Mouse (Mus musculus) kidney, postnatal 0 days (tissue): ENCODE data around the gene Il20ra. TPM values are rescaled to one million over a fixed set of nuclear protein-coding genes. Genes with fewer than 3 reads are reported as not detected.

Source experiments
- ATAC-seq: fragments of 200-750 bp; cut with Nextera tagmentation; replicated peaks from 2 replicates; pipeline ENCODE4 v1.8.0; 2017; ENCODE audit warnings: low read depth, moderate number of reproducible peaks, moderate TSS enrichment, moderate library complexity; ENCODE audit not compliant: low FRiP score
- DNase-seq: peaks from one replicate; pipeline ENCODE4 v3.0.0-alpha.2; 2016; ENCODE audit warnings: low spot score
- H3K27ac ChIP-seq: fragments of 300-500 bp; sonication (generic); 2 replicates; pipeline ENCODE4 v1.5.1; 2014; ENCODE audit warnings: mild to moderate bottlenecking
- H3K27me3 ChIP-seq: fragments of 300-500 bp; sonication (generic); 2 replicates; pipeline ENCODE4 v1.6.1; 2014; ENCODE audit warnings: low read length, mixed read lengths; ENCODE audit not compliant: insufficient read depth
- H3K36me3 ChIP-seq: fragments of 300-500 bp; sonication (generic); 2 replicates; pipeline ENCODE4 v1.6.1; 2014; ENCODE audit warnings: low read length, mixed read lengths; ENCODE audit not compliant: insufficient read depth
- H3K4me1 ChIP-seq: fragments of 300-500 bp; sonication (generic); replicated peaks from 2 replicates; pipeline ENCODE4 v1.6.1; 2014; ENCODE audit warnings: antibody characterized with exemption, low read length, mixed read lengths; ENCODE audit not compliant: insufficient read depth
- H3K4me2 ChIP-seq: fragments of 300-500 bp; sonication (generic); 2 replicates; pipeline ENCODE4 v1.6.1; 2014; ENCODE audit warnings: mild to moderate bottlenecking, low read length, moderate library complexity, mixed read lengths
- H3K4me3 ChIP-seq: fragments of 300-500 bp; sonication (generic); replicated peaks from 2 replicates; pipeline ENCODE4 v1.5.1; 2014; ENCODE audit warnings: low read depth, low read length
- H3K9ac ChIP-seq: fragments of 300-500 bp; sonication (generic); 2 replicates; pipeline ENCODE4 v1.6.1; 2014; ENCODE audit warnings: low read depth, low read length
- H3K9me3 ChIP-seq: fragments of 300-500 bp; sonication (generic); replicated peaks from 2 replicates; pipeline ENCODE4 v1.6.1; 2016; ENCODE audit warnings: low read length, inconsistent platforms, mixed read lengths
- CTCF ChIP-seq: IDR thresholded peaks from 2 replicates; pipeline ENCODE4 v1.5.1; 2016; ENCODE audit warnings: antibody characterized with exemption, low read depth, mild to moderate bottlenecking, moderate library complexity
- WGBS: fragments of 180-500 bp; shearing (Covaris S2); extraction: QIAGEN DNeasy Blood & Tissue Kit; methylation state at CpG from one replicate; pipeline ENCODE4 v1.1.7; 2014; 5-methylcytosine and 5-hydroxymethylcytosine counted together
- polyA plus RNA-seq: library from polyadenylated mRNA; unstranded; fragments of >200 nt; fragmentation: Nextera tagmentation; extraction: Ambion mirVana; gene quantifications from 2 replicates; pipeline ENCODE4 v1.2.1, GENCODE M21; 2015

Gene Il20ra
- polyA plus RNA-seq: 0.11 TPM in 1 of 2 replicates, not detected in the other

DNA sequence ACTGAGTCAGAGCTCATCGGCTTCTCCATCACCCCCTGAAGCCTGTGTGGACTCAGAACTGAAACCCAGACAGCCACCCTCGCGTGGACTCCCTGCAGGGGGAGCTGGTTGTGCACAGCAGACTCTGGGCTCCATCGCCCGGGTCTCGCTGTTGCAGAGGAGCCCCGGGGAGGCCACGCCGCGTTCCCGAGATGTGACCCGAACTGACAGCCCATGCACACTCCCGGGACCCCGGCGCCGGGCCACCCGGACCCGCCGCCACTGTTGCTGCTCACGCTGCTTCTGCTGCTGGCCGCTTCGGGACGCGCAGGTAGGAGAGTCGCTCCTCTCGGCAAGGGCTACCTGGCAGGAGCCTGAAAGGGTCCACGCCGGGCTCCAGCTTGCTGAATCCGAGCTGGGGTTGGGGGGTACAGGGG, at the start of gene Il20ra:
Gene Il20ra, plus strand, starts transcription at position 150 of the 416 bp plus-strand sequence.
- Histone ChIP-seq H3K9ac (peak within 1 kb of the TSS; percentile 29; the same call in 1 of the 2 replicates), H3K4me2 (peak within 1 kb of the TSS; percentile 81), H3K27ac (no peak within 1 kb of the TSS), H3K27me3 (no peaks in the 10 kb centered on the region), H3K9me3 (no peaks in the 10 kb centered on the region), H3K4me1 (no peaks in the 10 kb centered on the region), H3K36me3 (no peaks in the 10 kb centered on the region), H3K4me3 (peak within 1 kb of the TSS; percentile 36)
- DNase-seq: peak; percentile 37
- no peak for ATAC-seq
- peak; percentile 63 for TF ChIP-seq CTCF
- WGBS: under 1% methylated on average over 27 of the region's 29 CpGs

DNA sequence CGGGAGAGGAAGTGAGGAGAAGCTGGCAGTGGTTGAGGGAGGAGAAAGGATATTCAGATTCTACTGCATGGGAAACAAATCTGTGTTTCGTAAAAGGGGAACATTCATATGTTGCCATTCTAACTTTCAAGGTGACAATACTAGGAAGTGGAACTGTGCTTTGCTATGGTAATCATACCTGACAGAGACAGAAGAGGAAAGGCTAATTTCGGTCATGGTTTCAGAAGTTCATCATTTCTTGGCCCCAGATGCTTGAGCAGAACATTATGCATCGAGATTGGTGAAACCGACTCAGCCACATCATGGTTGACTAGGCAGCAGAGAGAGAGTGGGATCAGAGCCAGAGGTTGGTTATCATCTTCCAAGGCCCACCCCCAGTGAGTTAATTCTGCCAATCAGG, 43.4 kb upstream of the Il20ra start:
- 78% methylated on average over 5 of the region's 5 CpGs for WGBS
- Histone ChIP-seq H3K27ac (no peak overlapping the region), H3K27me3 (no peaks in the 10 kb centered on the region), H3K9me3 (no peaks in the 10 kb centered on the region), H3K36me3 (no peaks in the 10 kb centered on the region), H3K4me1 (no peaks in the 10 kb centered on the region), H3K9ac (no peak overlapping the region), H3K4me3 (no peak overlapping the region), H3K4me2 (no peak overlapping the region)
- no peak for ATAC-seq
- DNase-seq: no peak
- no peak for TF ChIP-seq CTCF

DNA sequence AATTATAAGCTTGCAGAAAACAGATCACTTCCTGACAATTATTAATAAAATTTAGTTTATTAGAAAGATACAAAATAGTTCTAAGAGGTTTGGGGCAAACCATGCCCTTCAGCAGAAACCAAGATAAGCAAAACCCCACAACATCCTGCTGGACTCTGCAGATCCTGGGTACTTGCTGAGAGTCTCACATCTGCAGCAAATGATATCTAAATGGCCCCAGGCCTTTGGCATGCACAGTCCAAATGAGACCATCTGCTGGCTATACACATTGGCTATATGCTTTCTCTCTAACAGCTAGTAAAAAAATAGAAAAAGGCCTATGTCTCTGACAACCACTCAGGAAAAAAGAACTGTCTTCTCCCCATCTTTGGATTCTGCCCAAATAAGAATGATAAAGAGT, 40.4 kb upstream of the Il20ra start:
- Histone ChIP-seq H3K27me3 (no peaks in the 10 kb centered on the region), H3K27ac (no peak overlapping the region), H3K4me2 (no peak overlapping the region), H3K9ac (no peak overlapping the region), H3K9me3 (no peaks in the 10 kb centered on the region), H3K4me3 (no peak overlapping the region), H3K4me1 (no peaks in the 10 kb centered on the region), H3K36me3 (no peaks in the 10 kb centered on the region)
- ATAC-seq (no peak), DNase-seq (no peak)
- no peak for TF ChIP-seq CTCF

DNA sequence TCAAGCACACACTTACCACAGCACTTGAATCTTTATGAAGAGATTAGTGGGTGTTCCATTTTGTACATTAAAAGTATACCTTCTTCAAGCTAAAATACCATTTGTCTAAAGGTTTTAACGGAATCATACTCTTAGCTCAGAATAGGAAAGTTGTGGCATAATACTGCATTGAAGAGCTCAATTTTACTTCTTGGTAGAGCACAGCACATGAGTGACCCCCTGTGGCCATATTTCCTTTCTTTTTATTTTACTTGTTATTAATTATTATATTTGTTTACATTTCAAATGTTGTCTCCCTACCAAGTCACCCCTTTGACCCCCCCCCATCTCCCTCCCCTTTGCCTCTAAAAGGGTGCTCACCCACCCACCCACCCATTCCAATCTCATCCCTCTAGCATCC, 39.2 kb upstream of the Il20ra start:
- no peak overlapping the region for H3K27ac ChIP-seq
- no peaks in the 10 kb centered on the region for H3K4me1 ChIP-seq
- 87% methylated on average over 1 of the region's 1 CpGs for WGBS
- DNase-seq (no peak), ATAC-seq (no peak)
- H3K36me3 ChIP-seq: no peaks in the 10 kb centered on the region
- no peaks in the 10 kb centered on the region for H3K9me3 ChIP-seq
- peak; percentile 48 for TF ChIP-seq CTCF
- no peak overlapping the region for H3K4me3 ChIP-seq
- H3K4me2 ChIP-seq: no peak overlapping the region
- H3K27me3 ChIP-seq: no peaks in the 10 kb centered on the region
- no peak overlapping the region for H3K9ac ChIP-seq

DNA sequence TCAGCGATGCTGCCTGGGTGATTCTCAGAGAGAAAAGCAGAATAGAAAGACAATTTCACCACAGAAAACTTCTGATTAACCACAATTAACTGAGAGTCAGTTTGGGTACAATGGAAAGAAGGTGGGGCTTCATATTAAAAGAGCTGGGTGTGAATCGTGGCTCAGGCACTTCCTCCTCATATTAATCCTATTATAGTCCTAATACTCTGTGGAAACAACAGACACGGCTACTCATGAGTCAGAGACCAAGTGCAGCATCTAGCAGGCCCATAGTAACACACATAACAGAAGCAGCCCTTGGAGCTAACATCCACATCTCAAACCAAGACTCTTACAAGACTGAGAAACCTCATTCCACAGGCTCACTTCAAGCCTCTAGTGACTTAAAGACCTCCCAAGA, 24.7 kb upstream of the Il20ra start:
- Histone ChIP-seq H3K9me3 (no peaks in the 10 kb centered on the region), H3K9ac (no peak overlapping the region), H3K36me3 (no peaks in the 10 kb centered on the region), H3K4me1 (no peaks in the 10 kb centered on the region), H3K27ac (no peak overlapping the region), H3K4me3 (no peak overlapping the region), H3K27me3 (no peaks in the 10 kb centered on the region), H3K4me2 (no peak overlapping the region)
- WGBS: 80% methylated on average over 3 of the region's 3 CpGs
- no peak for ATAC-seq
- no peak for TF ChIP-seq CTCF
- DNase-seq: no peak

DNA sequence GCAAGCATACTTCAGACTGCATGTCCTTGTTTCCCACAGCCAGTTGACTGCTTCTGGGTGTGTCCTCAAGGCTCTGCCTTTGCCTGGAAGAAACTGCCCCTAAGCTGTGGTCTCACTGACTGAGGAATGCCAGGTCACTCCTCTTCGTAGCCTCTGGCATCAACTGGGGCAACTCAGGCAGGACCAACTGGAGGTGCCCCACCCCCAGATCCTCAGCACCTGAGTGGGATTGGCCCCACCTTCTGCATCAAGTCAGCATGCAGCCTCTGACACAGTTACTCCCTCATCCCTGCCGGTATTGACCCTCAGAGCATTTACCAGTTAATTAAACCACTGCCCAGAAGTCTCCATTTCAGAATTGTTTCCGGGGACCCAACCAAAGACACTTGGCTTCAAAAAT, 21.1 kb upstream of the Il20ra start:
- Histone ChIP-seq H3K27ac (no peak overlapping the region), H3K4me2 (no peak overlapping the region), H3K4me1 (no peaks in the 10 kb centered on the region), H3K4me3 (no peak overlapping the region), H3K9ac (no peak overlapping the region), H3K27me3 (no peaks in the 10 kb centered on the region), H3K9me3 (no peaks in the 10 kb centered on the region), H3K36me3 (no peaks in the 10 kb centered on the region)
- DNase-seq (no peak), ATAC-seq (no peak)
- no peak for TF ChIP-seq CTCF
- 61% methylated on average over 3 of the region's 3 CpGs for WGBS

DNA sequence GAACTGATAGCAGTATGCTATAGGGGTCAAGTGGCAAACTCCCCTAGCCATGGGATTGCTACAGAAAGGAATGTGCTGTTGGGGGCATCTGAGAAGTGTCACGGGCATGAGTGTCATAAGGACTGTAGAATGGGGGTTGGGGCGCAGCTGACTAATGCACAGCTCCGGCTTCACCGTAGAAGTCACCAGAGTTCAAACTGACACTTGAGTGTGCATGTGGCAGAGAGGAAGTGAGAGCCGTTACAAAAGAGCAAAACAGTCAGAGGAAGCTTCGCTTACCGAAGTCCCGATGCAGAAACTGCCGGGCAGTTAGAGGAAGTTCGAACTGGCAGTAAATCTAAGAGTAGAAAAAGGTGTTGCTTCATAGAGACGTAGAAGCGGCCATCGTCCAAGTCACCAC, 20.6 kb upstream of the Il20ra start:
- H3K27ac ChIP-seq: no peak overlapping the region
- no peaks in the 10 kb centered on the region for H3K4me1 ChIP-seq
- 29% methylated on average over 13 of the region's 13 CpGs for WGBS
- no peaks in the 10 kb centered on the region for H3K27me3 ChIP-seq
- ATAC-seq (no peak), DNase-seq (no peak)
- H3K4me3 ChIP-seq: no peak overlapping the region
- no peaks in the 10 kb centered on the region for H3K9me3 ChIP-seq
- H3K9ac ChIP-seq: no peak overlapping the region
- H3K4me2 ChIP-seq: no peak overlapping the region
- TF ChIP-seq CTCF: no peak
- no peaks in the 10 kb centered on the region for H3K36me3 ChIP-seq
